Mouse (Mus musculus): ENCODE data around the gene Dusp6. TPM values are rescaled to one million over a fixed set of nuclear protein-coding genes. Genes with fewer than 3 reads are reported as not detected.

Gene Dusp6
- polyA plus RNA-seq, 1 experiment from 2014 or later = 37.1 TPM

- ATAC-seq (ENCODE audit: low FRiP score) = no peak
These were observed 7.0 kb upstream of the Dusp6 start for GRCm38 (mm10) chr10:99255830-99256570.

DNA sequence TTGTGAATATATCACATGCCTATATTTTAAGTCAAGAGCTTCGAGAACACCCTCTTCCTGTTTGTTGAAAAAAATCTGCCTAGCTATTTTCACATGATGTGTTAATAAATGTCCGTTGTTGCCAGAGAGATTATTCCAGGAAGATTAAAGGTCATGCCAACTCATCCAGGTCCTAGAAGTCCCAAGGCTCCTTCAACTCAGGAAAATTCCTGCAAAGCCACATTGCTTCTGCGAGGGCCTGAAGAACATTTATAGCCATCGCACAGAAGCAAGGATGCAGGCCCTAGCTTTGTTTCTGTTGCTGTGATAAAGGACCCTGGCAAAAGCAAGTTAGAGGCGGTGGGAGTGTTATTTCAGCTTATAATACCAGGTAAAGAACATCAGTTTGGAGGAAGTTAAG lies 5.5 kb upstream of the Dusp6 start:
- no peak overlapping the region for H3K4me3 ChIP-seq (replicated peaks)
- H3K27me3 ChIP-seq = peaks cover 19% of the 10 kb centered on the region
- ATAC-seq (ENCODE audit: low FRiP score) = no peak
- no peak overlapping the region for H3K4me2 ChIP-seq
- 90% methylated on average over 5 of the region's 5 CpGs for WGBS
- no peak overlapping the region for H3K27ac ChIP-seq
- no peaks in the 10 kb centered on the region for H3K9me3 ChIP-seq
- H3K4me1 ChIP-seq = peaks cover 14% of the 10 kb centered on the region
- H3K36me3 ChIP-seq (replicated peaks) = no peaks in the 10 kb centered on the region
- H3K9ac ChIP-seq = no peak overlapping the region

More at GRCm38 (mm10) chr10:99255830-99256570, 7.0 kb upstream of the Dusp6 start:
- 89% methylated on average over 10 of the region's 10 CpGs for WGBS
- Histone ChIP-seq H3K9ac (no peak overlapping the region), H3K4me2 (no peak overlapping the region), H3K27ac (no peak overlapping the region), H3K27me3 (peaks cover 19% of the 10 kb centered on the region), H3K9me3 (no peaks in the 10 kb centered on the region), H3K4me3 (replicated peaks) (no peak overlapping the region), H3K36me3 (replicated peaks) (no peaks in the 10 kb centered on the region), H3K4me1 (peaks cover 5% of the 10 kb centered on the region)

GRCm38 (mm10) chr10:99259840-99260239 lies 3.2 kb upstream of the Dusp6 start:
- Histone ChIP-seq H3K9ac (no peak overlapping the region), H3K27me3 (peaks cover 19% of the 10 kb centered on the region), H3K4me1 (peaks cover 30% of the 10 kb centered on the region), H3K4me3 (replicated peaks) (no peak overlapping the region), H3K36me3 (replicated peaks) (no peaks in the 10 kb centered on the region), H3K9me3 (no peaks in the 10 kb centered on the region), H3K4me2 (no peak overlapping the region), H3K27ac (no peak overlapping the region)
- WGBS = 83% methylated on average over 8 of the region's 8 CpGs
- ATAC-seq (ENCODE audit: low FRiP score) = no peak

- ATAC-seq (ENCODE audit: low FRiP score) = peak; percentile 14
- no peaks in the 10 kb centered on the region for H3K9me3 ChIP-seq
- peak overlapping the region; percentile 95 for H3K27ac ChIP-seq
- peak overlapping the region; percentile 65 for H3K4me3 ChIP-seq (replicated peaks)
- H3K4me1 ChIP-seq = peaks cover 43% of the 10 kb centered on the region
- 0% methylated on average over 30 of the region's 30 CpGs for WGBS
- H3K36me3 ChIP-seq (replicated peaks) = no peaks in the 10 kb centered on the region
- H3K4me2 ChIP-seq = peak overlapping the region; percentile 85
- peak overlapping the region; percentile 84 for H3K9ac ChIP-seq
- H3K27me3 ChIP-seq = peaks cover 23% of the 10 kb centered on the region
These were observed 1.8 kb upstream of the Dusp6 start for GRCm38 (mm10) chr10:99261151-99261635.

- ATAC-seq (ENCODE audit: low FRiP score) = peak; percentile 47
- H3K27me3 ChIP-seq = peaks cover 26% of the 10 kb centered on the region
- WGBS = under 1% methylated on average over 53 of the region's 62 CpGs
These were observed 1.3 kb upstream of the Dusp6 start for GRCm38 (mm10) chr10:99261636-99262318.

DNA sequence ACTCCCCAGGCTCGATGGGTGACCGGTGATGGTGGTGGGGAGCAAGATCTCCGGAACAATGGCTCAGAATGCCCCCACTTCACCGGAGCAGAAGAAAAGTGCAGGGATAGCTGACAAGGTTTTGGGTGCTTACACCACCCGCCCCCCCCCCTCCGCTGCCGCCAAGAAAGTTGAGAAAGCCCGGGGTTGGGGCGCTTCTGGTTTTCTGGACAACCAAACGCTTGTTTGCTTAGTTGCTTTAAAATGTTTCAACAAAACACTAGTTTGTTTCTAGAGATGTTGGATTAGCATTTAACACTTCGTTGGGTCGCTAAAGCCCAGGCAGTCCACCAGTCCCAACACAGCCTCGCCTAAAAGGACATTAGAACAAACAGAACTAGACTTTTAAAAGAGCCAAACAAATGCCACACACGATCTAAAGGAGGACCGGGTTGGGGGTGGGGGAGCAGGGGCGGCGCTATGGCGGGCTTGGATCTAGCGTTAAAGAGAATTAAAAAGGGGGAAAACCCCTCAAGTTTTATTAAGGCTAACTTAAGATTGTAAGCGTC lies 638 bp upstream of the Dusp6 start:
- Histone ChIP-seq H3K27ac (peak overlapping the region; percentile 95), H3K9ac (peak overlapping the region; percentile 84), H3K4me3 (replicated peaks) (peak overlapping the region; percentile 65), H3K27me3 (peaks cover 22% of the 10 kb centered on the region), H3K4me1 (peaks cover 46% of the 10 kb centered on the region), H3K9me3 (no peaks in the 10 kb centered on the region), H3K36me3 (replicated peaks) (no peaks in the 10 kb centered on the region), H3K4me2 (peak overlapping the region; percentile 85)
- peak; percentile 39 for ATAC-seq (ENCODE audit: low FRiP score)
- WGBS = under 1% methylated on average over 20 of the region's 20 CpGs

More at GRCm38 (mm10) chr10:99261636-99262318, 1.3 kb upstream of the Dusp6 start:
- Histone ChIP-seq H3K4me2 (peak overlapping the region; percentile 85), H3K9ac (peak overlapping the region; percentile 84), H3K4me1 (peaks cover 46% of the 10 kb centered on the region), H3K9me3 (no peaks in the 10 kb centered on the region), H3K4me3 (replicated peaks) (peak overlapping the region; percentile 65), H3K27ac (peak overlapping the region; percentile 95), H3K36me3 (replicated peaks) (no peaks in the 10 kb centered on the region)

DNA sequence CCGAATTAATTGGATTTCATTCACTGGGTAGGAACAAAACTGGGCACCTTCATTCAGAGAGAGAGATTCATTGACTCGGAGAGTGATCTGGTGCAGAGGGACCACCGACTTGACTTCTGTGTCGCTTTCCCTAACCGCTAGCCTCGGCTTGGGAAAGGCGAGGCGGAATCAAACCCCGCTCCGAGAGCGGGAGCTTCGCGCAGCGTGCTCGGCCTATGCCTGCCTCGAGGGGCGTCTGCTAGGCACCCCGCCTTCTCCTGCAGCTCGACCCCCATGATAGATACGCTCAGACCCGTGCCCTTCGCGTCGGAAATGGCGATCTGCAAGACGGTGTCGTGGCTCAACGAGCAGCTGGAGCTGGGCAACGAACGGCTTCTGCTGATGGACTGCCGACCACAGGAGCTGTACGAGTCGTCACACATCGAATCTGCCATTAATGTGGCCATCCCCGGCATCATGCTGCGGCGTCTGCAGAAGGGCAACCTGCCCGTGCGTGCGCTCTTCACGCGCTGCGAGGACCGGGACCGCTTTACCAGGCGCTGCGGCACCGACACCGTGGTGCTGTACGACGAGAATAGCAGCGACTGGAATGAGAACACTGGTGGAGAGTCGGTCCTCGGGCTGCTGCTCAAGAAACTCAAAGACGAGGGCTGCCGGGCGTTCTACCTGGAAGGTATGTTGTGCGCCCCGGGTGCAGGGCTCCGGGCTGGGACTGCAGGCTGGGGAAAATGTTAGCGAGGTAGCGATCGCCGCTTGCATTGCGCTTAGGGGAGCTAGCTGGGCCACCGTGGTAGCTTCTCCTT lies 589 bp downstream of the Dusp6 start:
- no peaks in the 10 kb centered on the region for H3K9me3 ChIP-seq
- H3K27ac ChIP-seq = peak overlapping the region; percentile 95
- H3K36me3 ChIP-seq (replicated peaks) = no peaks in the 10 kb centered on the region
- H3K27me3 ChIP-seq = peaks cover 21% of the 10 kb centered on the region
- H3K4me1 ChIP-seq = peaks cover 57% of the 10 kb centered on the region
- H3K4me2 ChIP-seq = peak overlapping the region; percentile 85
- ATAC-seq (ENCODE audit: low FRiP score) = peak; percentile 42
- H3K4me3 ChIP-seq (replicated peaks) = peak overlapping the region; percentile 65
- peak overlapping the region; percentile 72 for H3K9ac ChIP-seq
- under 1% methylated on average over 66 of the region's 66 CpGs for WGBS

DNA sequence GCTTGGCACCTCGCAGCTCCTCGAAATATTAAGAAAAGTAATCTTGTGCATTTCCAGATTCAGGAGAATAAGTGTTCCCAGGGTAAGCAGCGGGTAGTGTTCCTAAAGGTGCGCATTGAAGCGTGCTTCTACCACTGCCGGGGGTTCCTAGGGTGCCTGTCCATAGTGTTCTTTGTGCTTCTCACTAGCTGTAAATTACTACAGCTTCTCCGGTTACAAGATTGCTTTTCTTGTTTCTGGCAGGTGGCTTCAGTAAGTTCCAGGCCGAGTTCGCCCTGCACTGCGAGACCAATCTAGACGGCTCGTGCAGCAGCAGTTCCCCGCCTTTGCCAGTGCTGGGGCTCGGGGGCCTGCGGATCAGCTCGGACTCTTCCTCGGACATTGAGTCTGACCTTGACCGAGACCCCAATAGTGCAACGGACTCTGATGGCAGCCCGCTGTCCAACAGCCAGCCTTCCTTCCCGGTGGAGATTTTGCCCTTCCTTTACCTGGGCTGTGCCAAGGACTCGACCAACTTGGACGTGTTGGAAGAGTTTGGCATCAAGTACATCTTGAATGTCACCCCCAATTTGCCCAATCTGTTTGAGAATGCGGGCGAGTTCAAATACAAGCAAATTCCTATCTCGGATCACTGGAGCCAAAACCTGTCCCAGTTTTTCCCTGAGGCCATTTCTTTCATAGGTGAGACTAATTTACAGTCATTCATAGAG lies 1.4 kb downstream of the Dusp6 start:
- no peaks in the 10 kb centered on the region for H3K36me3 ChIP-seq (replicated peaks)
- H3K27me3 ChIP-seq = peaks cover 21% of the 10 kb centered on the region
- WGBS = under 1% methylated on average over 26 of the region's 26 CpGs
- H3K4me3 ChIP-seq (replicated peaks) = peak overlapping the region; percentile 65
- peaks cover 65% of the 10 kb centered on the region for H3K4me1 ChIP-seq
- peak overlapping the region; percentile 72 for H3K9ac ChIP-seq
- H3K9me3 ChIP-seq = no peaks in the 10 kb centered on the region
- peak overlapping the region; percentile 95 for H3K27ac ChIP-seq
- no peak for ATAC-seq (ENCODE audit: low FRiP score)
- peak overlapping the region; percentile 85 for H3K4me2 ChIP-seq

DNA sequence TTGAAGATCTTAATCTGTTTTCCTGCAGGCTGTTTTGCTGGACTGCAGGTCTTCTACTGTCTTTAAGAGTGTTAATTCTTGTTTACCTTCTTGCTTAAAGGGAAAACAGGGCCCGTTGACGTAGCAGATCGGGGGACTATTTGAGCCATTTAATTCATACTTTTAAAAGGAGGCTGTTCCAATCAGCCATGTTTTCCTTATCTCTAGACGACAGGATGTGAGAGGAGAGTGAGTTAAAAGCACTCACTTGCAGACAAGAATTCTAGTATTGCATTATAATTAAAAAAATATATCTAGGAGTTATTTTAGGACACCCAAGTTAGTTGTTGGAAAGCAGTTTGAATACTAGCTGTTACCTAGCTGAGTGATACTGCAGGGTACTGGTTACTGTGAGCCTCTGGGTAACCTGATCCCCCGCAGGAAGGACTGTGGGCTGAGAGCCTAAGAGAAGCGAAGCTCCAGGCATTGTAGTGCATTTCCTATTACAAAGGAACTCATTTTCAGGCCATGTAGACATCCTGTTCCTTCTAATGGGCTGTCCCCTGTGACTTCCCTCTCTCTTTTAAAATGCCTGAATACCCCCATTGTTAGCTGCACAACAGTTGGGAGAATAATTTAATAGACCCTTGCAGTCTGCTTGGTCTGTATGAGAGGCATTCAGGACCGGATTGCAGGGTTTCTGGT lies 2.1 kb downstream of the Dusp6 start:
- peaks cover 18% of the 10 kb centered on the region for H3K27me3 ChIP-seq
- WGBS = 1% methylated on average over 7 of the region's 7 CpGs
- ATAC-seq (ENCODE audit: low FRiP score) = no peak
- peak overlapping the region; percentile 95 for H3K27ac ChIP-seq
- peak overlapping the region; percentile 72 for H3K9ac ChIP-seq
- peaks cover 70% of the 10 kb centered on the region for H3K4me1 ChIP-seq
- H3K36me3 ChIP-seq (replicated peaks) = no peaks in the 10 kb centered on the region
- H3K4me2 ChIP-seq = peak overlapping the region; percentile 85
- peak overlapping the region; percentile 65 for H3K4me3 ChIP-seq (replicated peaks)
- H3K9me3 ChIP-seq = no peaks in the 10 kb centered on the region

DNA sequence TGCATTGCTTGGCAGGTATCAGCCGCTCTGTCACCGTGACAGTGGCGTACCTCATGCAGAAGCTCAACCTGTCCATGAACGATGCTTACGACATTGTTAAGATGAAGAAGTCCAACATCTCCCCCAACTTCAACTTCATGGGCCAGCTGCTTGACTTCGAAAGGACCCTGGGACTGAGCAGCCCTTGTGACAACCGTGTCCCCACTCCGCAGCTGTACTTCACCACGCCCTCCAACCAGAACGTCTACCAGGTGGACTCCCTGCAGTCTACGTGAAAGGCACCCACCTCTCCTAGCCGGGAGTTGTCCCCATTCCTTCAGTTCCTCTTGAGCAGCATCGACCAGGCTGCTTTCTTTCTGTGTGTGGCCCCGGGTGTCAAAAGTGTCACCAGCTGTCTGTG lies 3.0 kb downstream of the Dusp6 start:
- no peaks in the 10 kb centered on the region for H3K9me3 ChIP-seq
- no peaks in the 10 kb centered on the region for H3K36me3 ChIP-seq (replicated peaks)
- peak overlapping the region; percentile 85 for H3K4me2 ChIP-seq
- peak overlapping the region; percentile 65 for H3K4me3 ChIP-seq (replicated peaks)
- no peak for ATAC-seq (ENCODE audit: low FRiP score)
- H3K27me3 ChIP-seq = peaks cover 22% of the 10 kb centered on the region
- peak overlapping the region; percentile 95 for H3K27ac ChIP-seq
- H3K4me1 ChIP-seq = peaks cover 73% of the 10 kb centered on the region
- 15% methylated on average over 14 of the region's 14 CpGs for WGBS
- H3K9ac ChIP-seq = peak overlapping the region; percentile 42; the same call in 1 of the 2 replicates

- peak overlapping the region; percentile 86 for H3K27ac ChIP-seq
- H3K36me3 ChIP-seq (replicated peaks) = no peaks in the 10 kb centered on the region
- WGBS = 73% methylated on average over 1 of the region's 1 CpGs
- no peaks in the 10 kb centered on the region for H3K9me3 ChIP-seq
- H3K27me3 ChIP-seq = peaks cover 22% of the 10 kb centered on the region
- peak overlapping the region; percentile 40 for H3K4me2 ChIP-seq
- no peak for ATAC-seq (ENCODE audit: low FRiP score)
- H3K9ac ChIP-seq = no peak overlapping the region
- no peak overlapping the region for H3K4me3 ChIP-seq (replicated peaks)
- peaks cover 65% of the 10 kb centered on the region for H3K4me1 ChIP-seq
These were observed 4.6 kb downstream of the Dusp6 start for GRCm38 (mm10) chr10:99267621-99268020.

All from forebrain, embryonic 12.5 days (tissue).